Comparison of ENCODE assay signal across 25 mouse cellular contexts in the genomic region with DNA sequence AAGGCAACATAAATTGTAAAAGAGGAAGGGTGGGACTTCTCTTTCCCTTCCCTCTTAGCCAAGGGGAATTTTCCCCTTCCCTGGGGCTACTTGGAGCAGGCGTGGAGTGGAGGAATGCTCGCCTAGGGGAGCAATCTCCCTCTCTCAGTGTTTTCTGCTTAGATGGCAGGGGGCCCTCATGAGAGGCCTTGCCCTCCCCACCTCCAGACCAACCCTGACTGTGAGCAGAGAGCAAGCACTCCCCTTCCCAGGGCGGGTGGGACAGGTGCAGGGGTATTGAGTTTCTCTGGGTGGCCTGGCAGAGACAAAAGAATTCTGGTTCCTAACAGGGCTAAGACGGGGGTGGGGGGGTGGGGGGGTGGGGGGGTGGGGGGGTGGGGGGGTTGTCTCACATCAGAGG. TPM values are rescaled to one million over a fixed set of nuclear protein-coding genes. Genes with fewer than 3 reads are reported as not detected.
A peak's percentile ranks its signal among the peaks of the same experiment; 100 is the strongest.
DNase-seq lines count a peak whose midpoint lies in the region; ATAC-seq lines count a peak whose summit lies in the region.
"Had no signal": no experiment of that assay in that cellular context is flagged by ENCODE, and none has a peak within 500 bp of the region (broad histone marks: within the 10 kb centered on the region; RNA-seq: fewer than 3 reads in every experiment).

No protein-coding gene starts in this region.

- peak; percentile 54; the same call in 1 of the 2 replicates for ATAC-seq in embryonic facial prominence, embryonic 15.5 days (ENCODE audit: insufficient number of reproducible peaks, low FRiP score, low TSS enrichment, low read depth)
- ATAC-seq in megakaryocyte-erythroid progenitor cell, adult 5-6 weeks (replicated peaks; ENCODE audit: low FRiP score, low TSS enrichment, poor library complexity, severe bottlenecking) = no peak
- ATAC-seq: activated CD4-positive, CD25-positive, alpha-beta regulatory T cell, adult 4 months; forebrain, embryonic 16.5 days; liver, embryonic 12.5 days had no signal

- no peak overlapping the region for H3K4me3 ChIP-seq in embryonic facial prominence, embryonic 15.5 days (replicated peaks)
- H3K4me3 ChIP-seq: erythroblast, embryonic 14.5 days; hindbrain, embryonic 10.5 days; layer of hippocampus, adult 2 months; liver, embryonic 12.5 days; midbrain, embryonic 12.5 days; neural tube, embryonic 15.5 days had no signal

- 13% methylated on average over 4 of the region's 4 CpGs for WGBS in embryonic facial prominence, embryonic 15.5 days

- H3K36me3 ChIP-seq in embryonic facial prominence, embryonic 15.5 days = no peaks in the 10 kb centered on the region
- H3K36me3 ChIP-seq: hindbrain, embryonic 10.5 days; liver, embryonic 12.5 days; midbrain, embryonic 12.5 days; neural tube, embryonic 15.5 days had no signal

- H3K4me2 ChIP-seq in embryonic facial prominence, embryonic 15.5 days (replicated peaks) = no peak overlapping the region
- H3K4me2 ChIP-seq: liver, embryonic 12.5 days; midbrain, embryonic 12.5 days; neural tube, embryonic 15.5 days had no signal

- H3K27me3 ChIP-seq in embryonic facial prominence, embryonic 15.5 days = no peaks in the 10 kb centered on the region
- H3K27me3 ChIP-seq: liver, embryonic 12.5 days; midbrain, embryonic 12.5 days; neural tube, embryonic 15.5 days had no signal

- peak; percentile 11 for DNase-seq in gastrocnemius, postnatal 14 days
- no peak for DNase-seq in gastrocnemius, postnatal 4 days (ENCODE audit: low spot score in 2 of 2)
- DNase-seq in retina, postnatal 1 day = peak; percentile 25
- DNase-seq in retina, embryonic 14.5 days (ENCODE audit: low spot score) = no peak
- no peak for DNase-seq in lung, postnatal 14 days
- DNase-seq: adrenal gland, postnatal 10 days; cerebellum, adult 11 months; cerebellum, postnatal 14 days; gastrocnemius, postnatal 25 days; kidney, adult 18-20 months; kidney, postnatal 14 days; layer of hippocampus, postnatal 36 days; lung, adult 2 months; lung, postnatal 36 days; right cerebral cortex, postnatal 25 days had no signal

- intact Hi-C loops in gastrocnemius, postnatal 14 days (cut with DNase I; ENCODE audit: low total_unique reads) = no loop called here

- no peaks in the 10 kb centered on the region for H3K4me1 ChIP-seq in embryonic facial prominence, embryonic 15.5 days
- H3K4me1 ChIP-seq: liver, embryonic 12.5 days; neural tube, embryonic 15.5 days had no signal

- no peaks in the 10 kb centered on the region for H3K9me3 ChIP-seq in embryonic facial prominence, embryonic 15.5 days (replicated peaks)
- H3K9me3 ChIP-seq: hindbrain, embryonic 10.5 days; liver, embryonic 12.5 days; midbrain, embryonic 12.5 days; neural tube, embryonic 15.5 days had no signal

- H3K9ac ChIP-seq in embryonic facial prominence, embryonic 15.5 days = no peak overlapping the region
- H3K9ac ChIP-seq: liver, embryonic 12.5 days; midbrain, embryonic 12.5 days; neural tube, embryonic 15.5 days had no signal

- no peak overlapping the region for H3K27ac ChIP-seq in embryonic facial prominence, embryonic 15.5 days (replicated peaks)
- H3K27ac ChIP-seq: hindbrain, embryonic 10.5 days; layer of hippocampus, adult 2 months; liver, embryonic 12.5 days; midbrain, embryonic 12.5 days; neural tube, embryonic 15.5 days had no signal

RNA-seq across cellular contexts. Expression of a gene that starts 24.9 kb away (rescaled TPM):
- total RNA-seq in gastrocnemius, postnatal 14 days (2021) = 10 to 100 TPM; 56.7 to 63.5 TPM
- 100 to 1,000 TPM in 1 of 2 experiments, 10 to 100 TPM in 1; 92.4 to 102 TPM for total RNA-seq in gastrocnemius, postnatal 4 days (2021)
- polyA plus RNA-seq in embryonic facial prominence, embryonic 15.5 days (2015; fragmentation: Nextera tagmentation; extraction: Ambion mirVana) = 173 and 174 TPM in 2 replicates
- total RNA-seq in megakaryocyte-erythroid progenitor cell, adult 5-6 weeks (2014; fragmentation: Nextera tagmentation) = 27.7 and 51.7 TPM in 2 replicates
- total RNA-seq in megakaryocyte-erythroid progenitor cell, adult 5-6 weeks (2017) = 50.1 and 57.6 TPM in 2 replicates

RNA-seq across cellular contexts. Expression of a gene that starts 25.5 kb away (rescaled TPM):
- total RNA-seq in gastrocnemius, postnatal 14 days (2021) = 1 to 10 TPM; 2.5 to 2.8 TPM
- 10 to 100 TPM in 1 of 2 experiments, 1 to 10 TPM in 1; 8.2 to 13.8 TPM for total RNA-seq in gastrocnemius, postnatal 4 days (2021)
- polyA plus RNA-seq in embryonic facial prominence, embryonic 15.5 days (2015; fragmentation: Nextera tagmentation; extraction: Ambion mirVana) = 10.8 and 12.0 TPM in 2 replicates
- total RNA-seq in megakaryocyte-erythroid progenitor cell, adult 5-6 weeks (2014; fragmentation: Nextera tagmentation) = 3.1 and 4.3 TPM in 2 replicates
- 4.1 and 7.1 TPM in 2 replicates for total RNA-seq in megakaryocyte-erythroid progenitor cell, adult 5-6 weeks (2017)

RNA-seq across cellular contexts. Expression of a gene that starts 31.3 kb away (rescaled TPM):
- total RNA-seq in gastrocnemius, postnatal 14 days (2021) = 10 to 100 TPM; 12.3 to 19.9 TPM
- 10 to 100 TPM; 40.4 to 41.0 TPM for total RNA-seq in gastrocnemius, postnatal 4 days (2021)
- 23.5 and 26.4 TPM in 2 replicates for polyA plus RNA-seq in embryonic facial prominence, embryonic 15.5 days (2015; fragmentation: Nextera tagmentation; extraction: Ambion mirVana)
- 124 and 224 TPM in 2 replicates for total RNA-seq in megakaryocyte-erythroid progenitor cell, adult 5-6 weeks (2014; fragmentation: Nextera tagmentation)
- total RNA-seq in megakaryocyte-erythroid progenitor cell, adult 5-6 weeks (2017) = 39.7 and 65.0 TPM in 2 replicates

RNA-seq across cellular contexts. Expression of a gene that starts 54.8 kb away (rescaled TPM):
- total RNA-seq in gastrocnemius, postnatal 14 days (2021) = under 1 TPM; 0.35 to 0.66 TPM
- under 1 TPM in 1 of 2 experiments, not detected in 1; 0.10 TPM for total RNA-seq in gastrocnemius, postnatal 4 days (2021)
- 0.08 TPM in 1 of 2 replicates, not detected in the other for polyA plus RNA-seq in embryonic facial prominence, embryonic 15.5 days (2015; fragmentation: Nextera tagmentation; extraction: Ambion mirVana)
- total RNA-seq in megakaryocyte-erythroid progenitor cell, adult 5-6 weeks (2014; fragmentation: Nextera tagmentation) = not detected in 2 replicates
- total RNA-seq in megakaryocyte-erythroid progenitor cell, adult 5-6 weeks (2017) = not detected in 2 replicates
- polyA plus RNA-seq: activated CD4-positive, CD25-positive, alpha-beta regulatory T cell, adult 4 months; erythroblast, embryonic 14.5 days; forebrain, embryonic 16.5 days; hindbrain, embryonic 10.5 days; midbrain, embryonic 12.5 days; neural tube, embryonic 15.5 days had no signal

Comparison
In these comparisons a context has a peak if more than half of its experiments do, and no peak if none do; other contexts are left out.
1. DNase-seq: peak in gastrocnemius, postnatal 14 days (single experiment) and retina, postnatal 1 day (single experiment); none in gastrocnemius, postnatal 4 days (0 of 2), retina, embryonic 14.5 days (single experiment) and lung, postnatal 14 days (single experiment).